Mouse (Mus musculus) liver, embryonic 15.5 days (tissue): Measurements from ENCODE around the gene Hadhb. TPM values are rescaled to one million over a fixed set of nuclear protein-coding genes. Genes with fewer than 3 reads are reported as not detected.

ENCODE experiments used
- ATAC-seq: fragments of 200-750 bp; cut with Nextera tagmentation; 2 replicates; pipeline ENCODE4 v1.8.0; 2017; ENCODE audit warnings: moderate number of reproducible peaks, mild to moderate bottlenecking, moderate library complexity; ENCODE audit not compliant: insufficient read depth
- H3K27ac ChIP-seq: fragments of 300-500 bp; sonication (generic); replicated peaks from 2 replicates; pipeline ENCODE4 v1.5.1; 2015; ENCODE audit warnings: mild to moderate bottlenecking, inconsistent platforms
- H3K27me3 ChIP-seq: fragments of 300-500 bp; sonication (generic); 2 replicates; pipeline ENCODE4 v1.6.1; 2015; ENCODE audit warnings: mild to moderate bottlenecking, inconsistent platforms
- H3K36me3 ChIP-seq: fragments of 300-500 bp; sonication (generic); replicated peaks from 2 replicates; pipeline ENCODE4 v1.6.1; 2015; ENCODE audit warnings: moderate library complexity, mild to moderate bottlenecking, inconsistent platforms
- H3K4me1 ChIP-seq: fragments of 300-500 bp; sonication (generic); replicated peaks from 2 replicates; pipeline ENCODE4 v1.6.1; 2015; ENCODE audit warnings: inconsistent platforms
- H3K4me2 ChIP-seq: fragments of 300-500 bp; sonication (generic); 2 replicates; pipeline ENCODE4 v1.6.1; 2015; ENCODE audit warnings: moderate library complexity, mild to moderate bottlenecking, inconsistent platforms
- H3K4me3 ChIP-seq: fragments of 300-500 bp; sonication (generic); replicated peaks from 2 replicates; pipeline ENCODE4 v1.5.1; 2015; ENCODE audit warnings: mild to moderate bottlenecking, inconsistent platforms
- H3K9ac ChIP-seq: fragments of 300-500 bp; sonication (generic); 2 replicates; pipeline ENCODE4 v1.6.1; 2015; ENCODE audit warnings: moderate library complexity, mild to moderate bottlenecking, inconsistent platforms
- H3K9me3 ChIP-seq: fragments of 300-500 bp; sonication (generic); replicated peaks from 2 replicates; pipeline ENCODE4 v1.6.1; 2016; ENCODE audit warnings: inconsistent platforms
- WGBS: fragments of 180-500 bp; shearing (Covaris S2); methylation state at CpG from one replicate; pipeline ENCODE4 v1.1.7; 2015; ENCODE audit warnings: mixed read lengths; ENCODE audit not compliant: insufficient replicate concordance; 5-methylcytosine and 5-hydroxymethylcytosine counted together
- polyA plus RNA-seq: library from polyadenylated mRNA; unstranded; fragments of >200 nt; fragmentation: Nextera tagmentation; extraction: Ambion mirVana; gene quantifications from 2 replicates; pipeline ENCODE4 v1.2.1, GENCODE M21; 2015

Hadhb gene
- polyA plus RNA-seq, 1 experiment from 2014 or later, result 140 TPM

GRCm38 (mm10) chr5:30175811-30176210 is 20.8 kb downstream of the Hadhb start:
- WGBS, result 84% methylated on average over 4 of the region's 4 CpGs
- no peaks in the 10 kb centered on the region; the same call in 1 of the 2 replicates for H3K4me1 ChIP-seq
- H3K9me3 ChIP-seq, result no peaks in the 10 kb centered on the region
- no peak overlapping the region for H3K4me3 ChIP-seq
- H3K27me3 ChIP-seq, result no peaks in the 10 kb centered on the region
- no peak overlapping the region for H3K9ac ChIP-seq
- no peak overlapping the region for H3K4me2 ChIP-seq
- no peak for ATAC-seq
- H3K27ac ChIP-seq, result no peak overlapping the region
- H3K36me3 ChIP-seq, result peaks cover 85% of the 10 kb centered on the region

- Histone ChIP-seq H3K4me1 (0 out of 2 replicates have a peak, but pooled peaks cover 3% of the 10 kb centered on the region), H3K4me2 (no peak overlapping the region), H3K27ac (peak overlapping the region; percentile 30; the same call in 1 of the 2 replicates), H3K36me3 (peaks cover 32% of the 10 kb centered on the region), H3K4me3 (no peak overlapping the region), H3K27me3 (no peaks in the 10 kb centered on the region), H3K9me3 (no peaks in the 10 kb centered on the region), H3K9ac (no peak overlapping the region)
- peak; percentile 72 for ATAC-seq
- 72% methylated on average over 12 of the region's 12 CpGs for WGBS
These were observed 32.8 kb downstream of the Hadhb start for GRCm38 (mm10) chr5:30187687-30188485.

- no peak for ATAC-seq
- WGBS, result 48% methylated on average over 1 of the region's 1 CpGs
- Histone ChIP-seq H3K27ac (no peak overlapping the region), H3K9ac (no peak overlapping the region), H3K9me3 (no peaks in the 10 kb centered on the region), H3K27me3 (no peaks in the 10 kb centered on the region), H3K4me2 (no peak overlapping the region), H3K4me3 (no peak overlapping the region), H3K4me1 (peaks cover 2% of the 10 kb centered on the region; the same call in 1 of the 2 replicates), H3K36me3 (0 out of 2 replicates have a peak, but pooled peaks cover 3% of the 10 kb centered on the region)
These were observed 37.4 kb downstream of the Hadhb start for GRCm38 (mm10) chr5:30192452-30192851.

- peaks cover 2% of the 10 kb centered on the region; the same call in 1 of the 2 replicates for H3K4me1 ChIP-seq
- H3K27me3 ChIP-seq, result no peaks in the 10 kb centered on the region
- WGBS, result 77% methylated on average over 5 of the region's 5 CpGs
- H3K4me2 ChIP-seq, result no peak overlapping the region
- H3K36me3 ChIP-seq, result no peaks in the 10 kb centered on the region
- H3K9ac ChIP-seq, result no peak overlapping the region
- 0 out of 2 replicates have a peak, but pooled peaks have one; percentile 25 for ATAC-seq
- H3K9me3 ChIP-seq, result no peaks in the 10 kb centered on the region
- H3K4me3 ChIP-seq, result no peak overlapping the region
- H3K27ac ChIP-seq, result no peak overlapping the region
These were observed 40.3 kb downstream of the Hadhb start for GRCm38 (mm10) chr5:30195340-30195739.

GRCm38 (mm10) chr5:30198257-30198656 is 43.2 kb downstream of the Hadhb start:
- Histone ChIP-seq H3K9ac (no peak overlapping the region), H3K27ac (no peak overlapping the region), H3K9me3 (no peaks in the 10 kb centered on the region), H3K4me3 (no peak overlapping the region), H3K27me3 (no peaks in the 10 kb centered on the region), H3K4me1 (peaks cover 2% of the 10 kb centered on the region; the same call in 1 of the 2 replicates), H3K36me3 (no peaks in the 10 kb centered on the region), H3K4me2 (no peak overlapping the region)
- ATAC-seq, result no peak
- 31% methylated on average over 7 of the region's 7 CpGs for WGBS

GRCm38 (mm10) chr5:30201521-30201920 is 46.5 kb downstream of the Hadhb start:
- no peaks in the 10 kb centered on the region for H3K36me3 ChIP-seq
- H3K27me3 ChIP-seq, result no peaks in the 10 kb centered on the region
- no peak overlapping the region for H3K9ac ChIP-seq
- H3K4me1 ChIP-seq, result no peaks in the 10 kb centered on the region
- WGBS, result 32% methylated on average over 5 of the region's 5 CpGs
- ATAC-seq, result no peak
- no peak overlapping the region for H3K4me3 ChIP-seq
- H3K4me2 ChIP-seq, result no peak overlapping the region
- no peaks in the 10 kb centered on the region for H3K9me3 ChIP-seq
- H3K27ac ChIP-seq, result no peak overlapping the region

- no peak overlapping the region for H3K4me3 ChIP-seq
- no peak overlapping the region for H3K4me2 ChIP-seq
- ATAC-seq, result no peak
- no peaks in the 10 kb centered on the region for H3K27me3 ChIP-seq
- H3K36me3 ChIP-seq, result no peaks in the 10 kb centered on the region
- 59% methylated on average over 7 of the region's 7 CpGs for WGBS
- no peaks in the 10 kb centered on the region for H3K9me3 ChIP-seq
- no peak overlapping the region for H3K27ac ChIP-seq
- H3K9ac ChIP-seq, result no peak overlapping the region
- no peaks in the 10 kb centered on the region for H3K4me1 ChIP-seq
These were observed 47.2 kb downstream of the Hadhb start for GRCm38 (mm10) chr5:30202221-30202620.

GRCm38 (mm10) chr5:30203216-30203885 is 48.3 kb downstream of the Hadhb start:
- no peak overlapping the region for H3K4me2 ChIP-seq
- no peak overlapping the region for H3K9ac ChIP-seq
- ATAC-seq, result no peak
- H3K4me1 ChIP-seq, result no peaks in the 10 kb centered on the region
- H3K9me3 ChIP-seq, result no peaks in the 10 kb centered on the region
- H3K27ac ChIP-seq, result no peak overlapping the region
- no peak overlapping the region for H3K4me3 ChIP-seq
- 58% methylated on average over 10 of the region's 10 CpGs for WGBS
- H3K36me3 ChIP-seq, result no peaks in the 10 kb centered on the region
- no peaks in the 10 kb centered on the region for H3K27me3 ChIP-seq

- no peaks in the 10 kb centered on the region for H3K27me3 ChIP-seq
- no peak overlapping the region for H3K4me2 ChIP-seq
- no peak overlapping the region for H3K27ac ChIP-seq
- H3K9ac ChIP-seq, result no peak overlapping the region
- H3K4me3 ChIP-seq, result no peak overlapping the region
- no peaks in the 10 kb centered on the region for H3K36me3 ChIP-seq
- no peaks in the 10 kb centered on the region for H3K4me1 ChIP-seq
- no peaks in the 10 kb centered on the region for H3K9me3 ChIP-seq
- WGBS, result 27% methylated on average over 1 of the region's 1 CpGs
- ATAC-seq, result no peak
These were observed 49.4 kb downstream of the Hadhb start for GRCm38 (mm10) chr5:30204441-30204840.

- no peaks in the 10 kb centered on the region for H3K4me1 ChIP-seq
- H3K4me2 ChIP-seq, result no peak overlapping the region
- ATAC-seq, result no peak
- H3K9me3 ChIP-seq, result no peaks in the 10 kb centered on the region
- no peaks in the 10 kb centered on the region for H3K27me3 ChIP-seq
- 57% methylated on average over 3 of the region's 3 CpGs for WGBS
- no peak overlapping the region for H3K9ac ChIP-seq
- no peaks in the 10 kb centered on the region for H3K36me3 ChIP-seq
- no peak overlapping the region for H3K27ac ChIP-seq
- no peak overlapping the region for H3K4me3 ChIP-seq
These were observed 50.0 kb downstream of the Hadhb start for GRCm38 (mm10) chr5:30205034-30205433.

GRCm38 (mm10) chr5:30205493-30205892 is 50.4 kb downstream of the Hadhb start, which contains the start of gene Adgrf3:
Gene Adgrf3 (minus strand): TSS chr5:30205722.
- WGBS, result 42% methylated on average over 5 of the region's 5 CpGs
- no peaks in the 10 kb centered on the region for H3K27me3 ChIP-seq
- no peak within 1 kb of the TSS for H3K27ac ChIP-seq
- no peak for ATAC-seq
- H3K4me2 ChIP-seq, result no peak within 1 kb of the TSS
- no peak within 1 kb of the TSS for H3K9ac ChIP-seq
- H3K4me1 ChIP-seq, result no peaks in the 10 kb centered on the region
- no peaks in the 10 kb centered on the region for H3K9me3 ChIP-seq
- H3K4me3 ChIP-seq, result no peak within 1 kb of the TSS
- no peaks in the 10 kb centered on the region for H3K36me3 ChIP-seq
